11 mouse cellular contexts compared by ENCODE assay signal in genomic region chr1:138516946-138517345, GRCm38 (mm10).
DNase-seq lines count a peak whose midpoint lies in the region; ATAC-seq and TF ChIP-seq lines count a peak whose summit lies in the region.
"Had no signal": no experiment of that assay in that cellular context is flagged by ENCODE, and none has a peak within 500 bp of the region (broad histone marks: within the 10 kb centered on the region; RNA-seq: fewer than 3 reads in every experiment).

No protein-coding gene starts in this region.

- DNase-seq in heart, adult 8-10 months (ENCODE audit: low spot score) = no peak
- DNase-seq in CH12.LX (ENCODE audit: extremely low read depth) = peak; percentile 64
- peak; percentile 23 for DNase-seq in splenic B cell, adult 2 months (ENCODE audit: low read depth, low spot score)
- DNase-seq in midbrain, embryonic 14.5 days = no peak
- DNase-seq in left cerebral cortex, adult 8-10 months (ENCODE audit: low spot score in 2 of 2) = no peak
- no peak for DNase-seq in cerebellum, adult 11-12 months
- DNase-seq: spleen, adult 18-20 months had no signal

- peak overlapping the region; percentile 39; the same call in 1 of the 2 replicates for H3K27ac ChIP-seq in heart, embryonic 12.5 days (ENCODE audit: poor library complexity, severe bottlenecking)
- peak overlapping the region; percentile 22; the same call in 1 of the 2 replicates for H3K27ac ChIP-seq in CH12.LX (ENCODE audit: insufficient read depth, low read depth)
- peak overlapping the region; percentile 56; the same call in 1 of the 2 replicates for H3K27ac ChIP-seq in liver, embryonic 12.5 days
- no peak overlapping the region for H3K27ac ChIP-seq in midbrain, embryonic 14.5 days (replicated peaks; ENCODE audit: low read depth, low read length)
- H3K27ac ChIP-seq: hindbrain, embryonic 15.5 days had no signal

- 41% methylated on average over 2 of the region's 2 CpGs for WGBS in heart, embryonic 12.5 days
- WGBS in liver, embryonic 12.5 days (ENCODE audit: insufficient replicate concordance) = 43% methylated on average over 2 of the region's 2 CpGs
- 81% methylated on average over 2 of the region's 2 CpGs for WGBS in midbrain, embryonic 14.5 days

- H3K79me2 ChIP-seq in CH12.LX (replicated peaks; ENCODE audit: control insufficient read depth, extremely low read depth, insufficient read depth, poor library complexity, severe bottlenecking) = peaks cover 15% of the 10 kb centered on the region

- TF ChIP-seq EP300 in CH12.LX (IDR thresholded peaks at IDR 0.05; ENCODE audit: low read length) = no peak

- 0 out of 2 replicates have a peak, but pooled peaks have one; percentile 55 for ATAC-seq in heart, embryonic 12.5 days (ENCODE audit: insufficient number of reproducible peaks, low FRiP score)
- ATAC-seq in liver, embryonic 12.5 days = no peak
- ATAC-seq in midbrain, embryonic 14.5 days (ENCODE audit: low FRiP score, low TSS enrichment) = no peak
- ATAC-seq: midbrain, embryonic 15.5 days had no signal

- no peaks in the 10 kb centered on the region for H3K9me3 ChIP-seq in heart, embryonic 12.5 days (replicated peaks)
- no peaks in the 10 kb centered on the region for H3K9me3 ChIP-seq in CH12.LX (replicated peaks; ENCODE audit: low read length)
- H3K9me3 ChIP-seq in liver, embryonic 12.5 days (replicated peaks) = no peaks in the 10 kb centered on the region
- no peaks in the 10 kb centered on the region for H3K9me3 ChIP-seq in midbrain, embryonic 14.5 days (ENCODE audit: control insufficient read depth, low read length)
- H3K9me3 ChIP-seq: hindbrain, embryonic 15.5 days; midbrain, embryonic 15.5 days had no signal

- peaks cover 7% of the 10 kb centered on the region for H3K4me1 ChIP-seq in heart, embryonic 12.5 days (replicated peaks)
- H3K4me1 ChIP-seq in CH12.LX (ENCODE audit: control insufficient read depth in 1 of 2, insufficient read depth in 2 of 2) = peaks cover 8 to 43% of the 10 kb centered on the region in 2 experiments
- H3K4me1 ChIP-seq in liver, embryonic 12.5 days = peaks cover 4% of the 10 kb centered on the region; the same call in 1 of the 2 replicates
- H3K4me1 ChIP-seq in midbrain, embryonic 14.5 days (ENCODE audit: control insufficient read depth, insufficient read depth, low read length) = peaks cover 14% of the 10 kb centered on the region
- H3K4me1 ChIP-seq: hindbrain, embryonic 15.5 days had no signal

- dilution Hi-C loops in CH12.LX (cut with MboI; ENCODE audit: extremely low pct_ligation_motif_present, extremely low pct_unique_long_range_greater_than_20kb, low sequenced_read_pairs) = no loop called here

- no peaks in the 10 kb centered on the region for H3K27me3 ChIP-seq in heart, embryonic 12.5 days (replicated peaks)
- H3K27me3 ChIP-seq in CH12.LX (replicated peaks) = no peaks in the 10 kb centered on the region
- H3K27me3 ChIP-seq in liver, embryonic 12.5 days (replicated peaks) = no peaks in the 10 kb centered on the region
- no peaks in the 10 kb centered on the region for H3K27me3 ChIP-seq in splenic B cell, adult 2 months (ENCODE audit: control insufficient read depth, insufficient read depth, low read length, poor library complexity, severe bottlenecking)
- no peaks in the 10 kb centered on the region for H3K27me3 ChIP-seq in midbrain, embryonic 14.5 days (ENCODE audit: control insufficient read depth, insufficient read depth, low read length)
- H3K27me3 ChIP-seq: hindbrain, embryonic 15.5 days; midbrain, embryonic 15.5 days had no signal

- H3K4me2 ChIP-seq in heart, embryonic 12.5 days = 0 out of 2 replicates have a peak overlapping the region, but pooled peaks have one; percentile 21
- H3K4me2 ChIP-seq in CH12.LX (ENCODE audit: insufficient read depth, low read depth, poor library complexity, severe bottlenecking) = peak overlapping the region; percentile 76; the same call in 1 of the 2 replicates
- peak overlapping the region; percentile 7; the same call in 1 of the 2 replicates for H3K4me2 ChIP-seq in liver, embryonic 12.5 days
- no peak overlapping the region for H3K4me2 ChIP-seq in midbrain, embryonic 14.5 days (ENCODE audit: low read length)
- H3K4me2 ChIP-seq: hindbrain, embryonic 15.5 days; midbrain, embryonic 15.5 days had no signal

- TF ChIP-seq CTCF in CH12.LX (conservative IDR thresholded peaks at IDR 0.05 in 1 of 2, IDR thresholded peaks at IDR 0.05 in 1 of 2; ENCODE audit: low read depth in 2 of 2, low read length in 2 of 2) = no peak

- TF ChIP-seq RAD21 in CH12.LX (IDR thresholded peaks at IDR 0.05; ENCODE audit: low read depth, low read length) = no peak

- H3K4me3 ChIP-seq in heart, embryonic 12.5 days = no peak overlapping the region
- no peak overlapping the region for H3K4me3 ChIP-seq in CH12.LX (replicated peaks in 1 of 3; ENCODE audit: low read depth in 2 of 3, low read length in 2 of 3, poor library complexity in 1 of 3)
- H3K4me3 ChIP-seq in liver, embryonic 12.5 days = no peak overlapping the region
- no peak overlapping the region for H3K4me3 ChIP-seq in midbrain, embryonic 14.5 days (replicated peaks; ENCODE audit: low read depth, low read length)
- H3K4me3 ChIP-seq: hindbrain, embryonic 15.5 days; midbrain, embryonic 15.5 days had no signal

- in situ Hi-C loops in CH12.LX (cut with MboI; ENCODE audit: low pct_ligation_motif_present, low pct_unique_long_range_greater_than_20kb, low sequenced_read_pairs) = no loop called here

- peaks cover 7% of the 10 kb centered on the region; the same call in 1 of the 2 replicates for H3K36me3 ChIP-seq in heart, embryonic 12.5 days
- peaks cover 15 to 36% of the 10 kb centered on the region in 2 experiments for H3K36me3 ChIP-seq in CH12.LX (replicated peaks in 1 of 2; ENCODE audit: control insufficient read depth in 1 of 2, insufficient read depth in 1 of 2, low read length in 1 of 2)
- H3K36me3 ChIP-seq in liver, embryonic 12.5 days = peaks cover 4% of the 10 kb centered on the region; the same call in 1 of the 2 replicates
- peaks cover 2% of the 10 kb centered on the region; the same call in 1 of the 2 replicates for H3K36me3 ChIP-seq in splenic B cell, adult 2 months (ENCODE audit: control insufficient read depth, insufficient read depth, low read length, poor library complexity, severe bottlenecking)
- H3K36me3 ChIP-seq in midbrain, embryonic 14.5 days (ENCODE audit: control insufficient read depth, insufficient read depth, low read length) = no peaks in the 10 kb centered on the region
- H3K36me3 ChIP-seq: hindbrain, embryonic 15.5 days; midbrain, embryonic 15.5 days had no signal

- no peak for TF ChIP-seq POLR2A in CH12.LX (IDR thresholded peaks at IDR 0.05; ENCODE audit: low read depth, low read length)

- H3K9ac ChIP-seq in heart, embryonic 12.5 days = no peak overlapping the region
- peak overlapping the region; percentile 50; the same call in 1 of the 2 replicates for H3K9ac ChIP-seq in CH12.LX (ENCODE audit: insufficient read depth, low read depth)
- no peak overlapping the region for H3K9ac ChIP-seq in liver, embryonic 12.5 days
- H3K9ac ChIP-seq in midbrain, embryonic 14.5 days (replicated peaks; ENCODE audit: low read length) = no peak overlapping the region
- H3K9ac ChIP-seq: hindbrain, embryonic 15.5 days; midbrain, embryonic 15.5 days had no signal

TF ChIP-seq in CH12.LX, 34 proteins besides CTCF, POLR2A, EP300 and RAD21:
- TF ChIP-seq BHLHE40 (IDR thresholded peaks at IDR 0.05; ENCODE audit: low read depth, low read length) (peak; percentile 55; the same call in 1 of the 2 replicates), MAFK (IDR thresholded peaks at IDR 0.05; ENCODE audit: insufficient replicate concordance, low read length) (peak; percentile 86), MYC (IDR thresholded peaks at IDR 0.05; ENCODE audit: low read depth, low read length) (0 out of 2 replicates have a peak, but pooled peaks have one; percentile 34), PAX5 (IDR thresholded peaks at IDR 0.05; ENCODE audit: low read length) (no peak)
TF ChIP-seq in CH12.LX: peak in this region for 3.

Comparison
In these comparisons a context has a peak if more than half of its experiments do, and no peak if none do; other contexts are left out.
1. DNase-seq: peak in CH12.LX (single experiment) and splenic B cell, adult 2 months (single experiment); none in heart, adult 8-10 months (single experiment), midbrain, embryonic 14.5 days (single experiment), left cerebral cortex, adult 8-10 months (0 of 2) and cerebellum, adult 11-12 months (single experiment).